Mouse (Mus musculus): ENCODE data around the gene Ngef.

DNA sequence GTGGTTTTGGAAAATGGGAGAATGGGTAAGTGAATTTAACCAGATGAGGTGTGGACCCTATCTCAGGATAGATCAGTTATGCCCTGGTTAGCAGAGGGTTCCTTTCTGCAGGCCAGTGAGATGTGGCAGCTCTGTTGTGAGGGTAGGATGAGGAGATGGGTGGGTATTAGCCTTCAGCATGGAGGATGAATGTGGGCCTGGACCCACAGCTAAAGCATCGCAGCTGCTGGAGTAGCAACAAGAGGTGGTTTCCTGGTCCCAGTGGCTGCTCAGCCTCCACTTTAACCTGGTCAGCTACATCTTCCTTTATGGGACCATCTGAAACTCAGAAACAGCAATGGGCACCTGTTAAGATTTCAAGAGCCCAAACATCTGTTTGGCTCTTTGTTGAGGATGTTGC is 117.2 kb downstream of the Ngef start:
- no peak for TF ChIP-seq CTCF (conservative IDR thresholded peaks at IDR 0.05; ENCODE audit: low read length)
- TF ChIP-seq NANOG (IDR thresholded peaks at IDR 0.05; ENCODE audit: borderline replicate concordance, low read length) = no peak

Data from E14TG2a.4 (cell line).